Mouse (Mus musculus): ENCODE measurements around the gene Opcml. TPM values are rescaled to one million over a fixed set of nuclear protein-coding genes. Genes with fewer than 3 reads are reported as not detected.
A peak's percentile ranks its signal among the peaks of the same experiment; 100 is the strongest.

Opcml gene
- total and polyA plus RNA-seq, 2 experiments from 2014 or later, result 48.3 to 88.2 TPM

- DNase-seq (ENCODE audit: low spot score), result peak; percentile 45
- no peak overlapping the region for H3K4me3 ChIP-seq (ENCODE audit: low read length)
These were observed 196.3 kb downstream of the Opcml start for GRCm38 (mm10) chr9:27986604-27987588.

DNA sequence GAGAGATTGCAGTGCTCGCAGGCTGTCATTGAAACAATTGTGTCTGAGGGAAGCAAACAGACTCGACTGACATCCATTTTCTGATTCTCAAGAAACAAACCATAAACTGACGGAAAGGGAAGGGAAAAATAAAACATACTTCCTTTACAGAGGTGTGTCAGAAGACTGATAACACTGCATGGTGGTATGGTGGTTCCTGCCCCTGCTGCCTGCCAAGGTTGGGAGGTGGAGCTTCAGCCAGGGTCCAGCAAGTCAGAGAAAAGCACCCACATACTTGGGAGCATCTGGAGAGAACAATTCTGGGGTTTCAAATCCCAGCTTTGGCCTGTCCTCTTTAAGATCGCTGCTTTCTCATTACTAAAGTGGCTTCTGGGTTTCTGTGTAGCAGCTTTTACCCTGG is 201.0 kb downstream of the Opcml start:
- H3K27ac ChIP-seq, result no peak overlapping the region
- ATAC-seq (no peak), DNase-seq (ENCODE audit: low spot score) (no peak)
- H3K4me2 ChIP-seq (ENCODE audit: low read depth, low read length), result no peak overlapping the region
- H3K36me3 ChIP-seq (ENCODE audit: insufficient read depth, low read length), result no peaks in the 10 kb centered on the region
- WGBS, result 89% methylated on average over 4 of the region's 4 CpGs
- no peak overlapping the region for H3K4me3 ChIP-seq (ENCODE audit: low read length)
- no peak for TF ChIP-seq CTCF (IDR thresholded peaks at IDR 0.05; ENCODE audit: low read depth)
- H3K9ac ChIP-seq (replicated peaks; ENCODE audit: low read length), result no peak overlapping the region
- no peaks in the 10 kb centered on the region for H3K9me3 ChIP-seq (ENCODE audit: low read length)
- no peaks in the 10 kb centered on the region for H3K27me3 ChIP-seq (ENCODE audit: insufficient read depth, low read length)
- no peaks in the 10 kb centered on the region for H3K4me1 ChIP-seq (ENCODE audit: insufficient read depth, low read length)

More at GRCm38 (mm10) chr9:27986604-27987588, 196.3 kb downstream of the Opcml start:
- TF ChIP-seq CTCF (IDR thresholded peaks at IDR 0.05; ENCODE audit: low read depth), result no peak
- 69% methylated on average over 8 of the region's 8 CpGs for WGBS
- Histone ChIP-seq H3K4me2 (ENCODE audit: low read depth, low read length) (no peak overlapping the region), H3K9me3 (ENCODE audit: low read length) (no peaks in the 10 kb centered on the region), H3K27me3 (ENCODE audit: insufficient read depth, low read length) (no peaks in the 10 kb centered on the region), H3K27ac (no peak overlapping the region), H3K9ac (replicated peaks; ENCODE audit: low read length) (no peak overlapping the region), H3K36me3 (ENCODE audit: insufficient read depth, low read length) (no peaks in the 10 kb centered on the region), H3K4me1 (ENCODE audit: insufficient read depth, low read length) (no peaks in the 10 kb centered on the region)
- ATAC-seq, result no peak

GRCm38 (mm10) chr9:27996536-27996935 is 206.0 kb downstream of the Opcml start:
- Histone ChIP-seq H3K27ac (no peak overlapping the region), H3K27me3 (ENCODE audit: insufficient read depth, low read length) (no peaks in the 10 kb centered on the region), H3K9ac (replicated peaks; ENCODE audit: low read length) (no peak overlapping the region), H3K4me3 (ENCODE audit: low read length) (no peak overlapping the region), H3K36me3 (ENCODE audit: insufficient read depth, low read length) (no peaks in the 10 kb centered on the region), H3K4me2 (ENCODE audit: low read depth, low read length) (no peak overlapping the region), H3K4me1 (ENCODE audit: insufficient read depth, low read length) (no peaks in the 10 kb centered on the region), H3K9me3 (ENCODE audit: low read length) (no peaks in the 10 kb centered on the region)
- DNase-seq (ENCODE audit: low spot score) (peak; percentile 25), ATAC-seq (no peak)
- 78% methylated on average over 7 of the region's 7 CpGs for WGBS
- no peak for TF ChIP-seq CTCF (IDR thresholded peaks at IDR 0.05; ENCODE audit: low read depth)

GRCm38 (mm10) chr9:27998767-27999166 is 208.2 kb downstream of the Opcml start:
- Histone ChIP-seq H3K4me3 (ENCODE audit: low read length) (no peak overlapping the region), H3K27ac (no peak overlapping the region)
- DNase-seq (ENCODE audit: low spot score), result peak; percentile 47

DNA sequence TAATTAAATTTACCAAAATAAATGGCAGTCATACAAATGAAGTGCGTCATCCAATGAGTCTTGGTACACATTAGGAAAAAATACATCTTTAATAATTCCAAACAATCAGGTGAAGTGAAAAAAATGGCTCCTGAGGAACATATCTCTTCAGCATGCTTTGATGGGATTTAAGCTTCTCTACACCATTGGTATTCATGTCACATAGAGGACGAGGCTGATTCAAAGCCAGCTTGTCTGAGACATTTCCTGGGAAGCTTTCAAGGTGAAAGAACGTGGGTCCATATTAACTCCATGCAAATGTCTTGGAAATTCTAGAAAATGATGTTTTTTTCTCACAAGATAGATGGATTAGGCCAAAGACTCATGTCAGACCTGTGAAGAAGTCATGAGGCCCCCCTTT is 212.6 kb downstream of the Opcml start:
- Histone ChIP-seq H3K27ac (0 out of 2 replicates have a peak overlapping the region, but pooled peaks have one; percentile 20), H3K4me2 (ENCODE audit: low read depth, low read length) (no peak overlapping the region), H3K4me3 (ENCODE audit: low read length) (no peak overlapping the region), H3K36me3 (ENCODE audit: insufficient read depth, low read length) (no peaks in the 10 kb centered on the region), H3K27me3 (ENCODE audit: insufficient read depth, low read length) (no peaks in the 10 kb centered on the region), H3K4me1 (ENCODE audit: insufficient read depth, low read length) (no peaks in the 10 kb centered on the region), H3K9me3 (ENCODE audit: low read length) (no peaks in the 10 kb centered on the region), H3K9ac (replicated peaks; ENCODE audit: low read length) (no peak overlapping the region)
- TF ChIP-seq CTCF (IDR thresholded peaks at IDR 0.05; ENCODE audit: low read depth), result no peak
- ATAC-seq (no peak), DNase-seq (ENCODE audit: low spot score) (peak; percentile 31)
- WGBS, result 51% methylated on average over 3 of the region's 3 CpGs

More at GRCm38 (mm10) chr9:27998767-27999166, 208.2 kb downstream of the Opcml start:
- Histone ChIP-seq H3K36me3 (ENCODE audit: insufficient read depth, low read length) (no peaks in the 10 kb centered on the region), H3K4me2 (ENCODE audit: low read depth, low read length) (no peak overlapping the region), H3K9ac (replicated peaks; ENCODE audit: low read length) (no peak overlapping the region), H3K9me3 (ENCODE audit: low read length) (no peaks in the 10 kb centered on the region), H3K27me3 (ENCODE audit: insufficient read depth, low read length) (no peaks in the 10 kb centered on the region), H3K4me1 (ENCODE audit: insufficient read depth, low read length) (no peaks in the 10 kb centered on the region)
- TF ChIP-seq CTCF (IDR thresholded peaks at IDR 0.05; ENCODE audit: low read depth), result no peak
- WGBS, result 28% methylated on average over 4 of the region's 4 CpGs
- no peak; the same call in 1 of the 2 replicates for ATAC-seq

GRCm38 (mm10) chr9:28011483-28011882 is 220.9 kb downstream of the Opcml start:
- ATAC-seq, result no peak
- no peak for TF ChIP-seq CTCF (IDR thresholded peaks at IDR 0.05; ENCODE audit: low read depth)
- Histone ChIP-seq H3K4me1 (ENCODE audit: insufficient read depth, low read length) (no peaks in the 10 kb centered on the region), H3K4me3 (ENCODE audit: low read length) (no peak overlapping the region), H3K27ac (no peak overlapping the region), H3K36me3 (ENCODE audit: insufficient read depth, low read length) (no peaks in the 10 kb centered on the region), H3K4me2 (ENCODE audit: low read depth, low read length) (no peak overlapping the region), H3K9ac (replicated peaks; ENCODE audit: low read length) (no peak overlapping the region), H3K27me3 (ENCODE audit: insufficient read depth, low read length) (no peaks in the 10 kb centered on the region), H3K9me3 (ENCODE audit: low read length) (no peaks in the 10 kb centered on the region)
- no peak for DNase-seq (ENCODE audit: low spot score)
- WGBS, result 45% methylated on average over 8 of the region's 8 CpGs

DNA sequence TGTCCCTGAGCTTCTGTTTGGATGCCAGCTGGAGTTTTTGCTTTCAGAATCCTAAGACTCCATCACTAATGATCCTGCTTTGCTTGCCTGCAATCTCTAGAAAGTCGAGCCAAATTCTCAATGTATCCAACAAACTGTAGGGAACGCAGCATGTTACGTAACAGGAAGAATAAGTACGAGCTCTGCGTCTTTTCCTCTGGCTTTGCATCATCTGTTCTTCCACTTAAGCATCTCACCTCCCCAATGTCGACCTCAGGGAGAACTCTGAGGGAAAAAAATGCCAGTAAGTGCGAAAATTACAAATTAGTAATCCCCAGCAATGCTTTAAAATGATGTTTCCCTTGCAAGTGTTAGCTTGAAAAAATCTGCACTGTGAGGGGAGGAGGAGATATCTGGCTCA is 222.1 kb downstream of the Opcml start:
- Histone ChIP-seq H3K9me3 (ENCODE audit: low read length) (no peaks in the 10 kb centered on the region), H3K27me3 (ENCODE audit: insufficient read depth, low read length) (no peaks in the 10 kb centered on the region), H3K36me3 (ENCODE audit: insufficient read depth, low read length) (no peaks in the 10 kb centered on the region), H3K4me1 (ENCODE audit: insufficient read depth, low read length) (no peaks in the 10 kb centered on the region), H3K27ac (no peak overlapping the region), H3K9ac (replicated peaks; ENCODE audit: low read length) (no peak overlapping the region), H3K4me2 (ENCODE audit: low read depth, low read length) (no peak overlapping the region), H3K4me3 (ENCODE audit: low read length) (no peak overlapping the region)
- DNase-seq (ENCODE audit: low spot score) (no peak), ATAC-seq (no peak)
- no peak for TF ChIP-seq CTCF (IDR thresholded peaks at IDR 0.05; ENCODE audit: low read depth)
- 63% methylated on average over 7 of the region's 7 CpGs for WGBS
